Mouse (Mus musculus): ENCODE measurements around the gene Ngdn. TPM values are rescaled to one million over a fixed set of nuclear protein-coding genes. Genes with fewer than 3 reads are reported as not detected.
A peak's percentile ranks its signal among the peaks of the same experiment; 100 is the strongest.

Gene Ngdn
- total and polyA plus RNA-seq, 3 experiments: 75.4 to 111 (median 77.9) TPM

DNA sequence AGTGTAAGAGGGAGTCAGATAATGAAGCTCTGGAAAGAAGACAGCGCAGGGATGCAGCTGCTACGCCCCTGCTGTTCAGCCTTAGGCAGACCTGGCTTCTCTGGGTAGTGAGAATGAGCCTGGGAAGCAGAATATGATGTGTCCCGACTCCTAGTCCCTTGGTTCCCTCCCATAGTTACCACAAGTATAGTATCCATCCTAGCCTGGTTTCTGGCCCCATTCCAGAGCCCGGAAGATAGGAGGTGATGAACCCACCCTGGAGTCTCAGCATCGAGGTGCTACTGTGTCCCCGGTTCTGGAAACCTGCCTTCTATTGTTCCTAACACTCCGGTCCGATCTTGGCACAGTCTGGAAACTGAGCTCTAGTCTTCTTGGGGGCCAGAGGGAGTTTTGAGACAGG lies 6.8 kb upstream of the Ngdn start:
- H3K9ac ChIP-seq (ENCODE audit: insufficient read depth, low read depth): no peak overlapping the region

DNA sequence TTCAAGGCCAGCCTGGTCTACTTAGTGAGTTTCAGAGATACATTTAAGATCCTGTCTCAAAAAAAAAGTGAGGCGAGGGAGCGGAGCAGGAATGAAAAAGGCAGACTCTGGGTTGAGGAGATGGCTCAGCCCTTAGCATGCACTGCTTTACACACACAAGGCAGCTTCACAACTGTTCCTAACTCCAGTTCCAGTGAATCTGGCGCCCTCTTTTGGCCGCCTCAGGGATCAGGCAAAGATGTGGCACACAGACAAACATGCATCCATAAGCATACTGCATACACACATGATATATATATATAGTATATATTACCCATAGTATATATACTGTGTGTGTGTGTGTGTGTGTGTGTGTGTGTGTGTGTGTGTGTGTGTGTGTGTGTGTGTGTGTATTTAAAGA lies 4.1 kb upstream of the Ngdn start:
- H3K4me2 ChIP-seq (ENCODE audit: insufficient read depth, low read depth, poor library complexity, severe bottlenecking): no peak overlapping the region
- dilution Hi-C loops (cut with MboI; ENCODE audit: extremely low pct_ligation_motif_present, extremely low pct_unique_long_range_greater_than_20kb, low sequenced_read_pairs): no loop called here
- peaks cover 6% of the 10 kb centered on the region; the same call in 1 of the 2 replicates for H3K79me2 ChIP-seq (replicated peaks; ENCODE audit: control insufficient read depth, extremely low read depth, insufficient read depth, poor library complexity, severe bottlenecking)
- peaks cover 2% of the 10 kb centered on the region for H3K9me3 ChIP-seq (replicated peaks; ENCODE audit: low read length)
- no peak overlapping the region for H3K27ac ChIP-seq (ENCODE audit: insufficient read depth, low read depth)
- H3K4me1 ChIP-seq (ENCODE audit: control insufficient read depth in 1 of 2, insufficient read depth in 2 of 2): 0 out of 4 replicates have a peak, but pooled peaks cover 0 to 4% of the 10 kb centered on the region in 2 experiments
- H3K9ac ChIP-seq (ENCODE audit: insufficient read depth, low read depth): no peak overlapping the region
- TF ChIP-seq E2F4 (IDR thresholded peaks at IDR 0.05; ENCODE audit: insufficient replicate concordance, low read depth, low read length) (no peak), RAD21 (IDR thresholded peaks at IDR 0.05; ENCODE audit: low read depth, low read length) (peak; percentile 30), CTCF (conservative IDR thresholded peaks at IDR 0.05 in 1 of 2, IDR thresholded peaks at IDR 0.05 in 1 of 2; ENCODE audit: low read depth in 2 of 2, low read length in 2 of 2) (peak; percentile 15 to 49; a peak in 2 of 4 replicates)
- no peak overlapping the region for H3K4me3 ChIP-seq (replicated peaks in 1 of 3; ENCODE audit: low read depth in 2 of 3, low read length in 2 of 3, poor library complexity in 1 of 3)
- H3K36me3 ChIP-seq (replicated peaks in 1 of 2; ENCODE audit: control insufficient read depth in 1 of 2, insufficient read depth in 1 of 2, low read length in 1 of 2): no peaks in the 10 kb centered on the region
- DNase-seq (ENCODE audit: extremely low read depth): peak; percentile 34
- peaks cover 23% of the 10 kb centered on the region for H3K27me3 ChIP-seq (replicated peaks)
- in situ Hi-C loops (cut with MboI; ENCODE audit: low pct_ligation_motif_present, low pct_unique_long_range_greater_than_20kb, low sequenced_read_pairs): loop anchor here (5.0 to 10.0 kb wide), 3 partner anchors 109 to 296 kb away; partner anchors contain the start of gene Cebpe

More for the DNA sequence above, 6.8 kb upstream of the Ngdn start:
- in situ Hi-C loops (cut with MboI; ENCODE audit: low pct_ligation_motif_present, low pct_unique_long_range_greater_than_20kb, low sequenced_read_pairs) (no loop called here), dilution Hi-C loops (cut with MboI; ENCODE audit: extremely low pct_ligation_motif_present, extremely low pct_unique_long_range_greater_than_20kb, low sequenced_read_pairs) (no loop called here)
- no peak overlapping the region for H3K4me2 ChIP-seq (ENCODE audit: insufficient read depth, low read depth, poor library complexity, severe bottlenecking)
- peaks cover 36% of the 10 kb centered on the region for H3K27me3 ChIP-seq (replicated peaks)
- no peak overlapping the region for H3K4me3 ChIP-seq (replicated peaks in 1 of 3; ENCODE audit: low read depth in 2 of 3, low read length in 2 of 3, poor library complexity in 1 of 3)
- H3K36me3 ChIP-seq (replicated peaks in 1 of 2; ENCODE audit: control insufficient read depth in 1 of 2, insufficient read depth in 1 of 2, low read length in 1 of 2): no peaks in the 10 kb centered on the region
- DNase-seq (ENCODE audit: extremely low read depth): no peak
- TF ChIP-seq USF2 (conservative IDR thresholded peaks at IDR 0.05; ENCODE audit: low read depth, low read length) (no peak), GABPA (IDR thresholded peaks at IDR 0.05; ENCODE audit: insufficient replicate concordance, low read depth, low read length) (no peak)
- H3K4me1 ChIP-seq (ENCODE audit: control insufficient read depth in 1 of 2, insufficient read depth in 2 of 2): no peaks in the 10 kb centered on the region
- H3K27ac ChIP-seq (ENCODE audit: insufficient read depth, low read depth): no peak overlapping the region
- no peaks in the 10 kb centered on the region for H3K79me2 ChIP-seq (replicated peaks; ENCODE audit: control insufficient read depth, extremely low read depth, insufficient read depth, poor library complexity, severe bottlenecking)
- H3K9me3 ChIP-seq (replicated peaks; ENCODE audit: low read length): peaks cover 2% of the 10 kb centered on the region

DNA sequence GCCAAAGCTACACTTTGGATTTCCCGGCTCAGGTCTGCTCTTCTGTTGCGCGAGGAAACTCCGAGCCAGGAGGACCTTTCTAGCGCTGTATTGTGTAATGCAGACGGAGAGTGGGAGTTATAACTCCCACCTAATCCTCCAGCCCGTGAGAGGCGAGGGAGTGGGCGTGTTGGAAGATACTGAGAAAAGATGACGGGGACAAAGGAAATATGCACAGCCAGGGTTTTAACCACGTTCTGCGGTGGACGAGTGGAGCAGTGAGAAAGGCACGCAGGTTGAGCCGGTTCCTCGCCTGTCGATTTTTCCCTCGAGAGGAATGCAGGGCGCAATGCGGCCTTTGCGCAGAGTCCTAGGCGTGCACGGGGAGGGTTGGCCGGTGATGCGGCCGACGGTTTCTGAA lies 663 bp upstream of the Ngdn start:
- Histone ChIP-seq H3K27ac (ENCODE audit: insufficient read depth, low read depth) (no peak overlapping the region), H3K27me3 (replicated peaks) (peaks cover under 1% of the 10 kb centered on the region), H3K9me3 (replicated peaks; ENCODE audit: low read length) (peaks cover 2% of the 10 kb centered on the region), H3K9ac (ENCODE audit: insufficient read depth, low read depth) (peak overlapping the region; percentile 77), H3K4me1 (ENCODE audit: control insufficient read depth in 1 of 2, insufficient read depth in 2 of 2) (peaks cover 6 to 16% of the 10 kb centered on the region in 2 experiments; a peak in 3 of 4 replicates), H3K36me3 (replicated peaks in 1 of 2; ENCODE audit: control insufficient read depth in 1 of 2, insufficient read depth in 1 of 2, low read length in 1 of 2) (peaks cover 13 to 27% of the 10 kb centered on the region in 2 experiments), H3K4me2 (ENCODE audit: insufficient read depth, low read depth, poor library complexity, severe bottlenecking) (peak overlapping the region; percentile 64), H3K4me3 (replicated peaks in 1 of 3; ENCODE audit: low read depth in 2 of 3, low read length in 2 of 3, poor library complexity in 1 of 3) (peak overlapping the region; percentile 49 to 78 (median 74)), H3K79me2 (replicated peaks; ENCODE audit: control insufficient read depth, extremely low read depth, insufficient read depth, poor library complexity, severe bottlenecking) (peaks cover 11% of the 10 kb centered on the region)
- in situ Hi-C loops (cut with MboI; ENCODE audit: low pct_ligation_motif_present, low pct_unique_long_range_greater_than_20kb, low sequenced_read_pairs) (loop anchor here (5.0 to 10.0 kb wide), 3 partner anchors 112 to 300 kb away; partner anchors contain the start of gene Cebpe), dilution Hi-C loops (cut with MboI; ENCODE audit: extremely low pct_ligation_motif_present, extremely low pct_unique_long_range_greater_than_20kb, low sequenced_read_pairs) (no loop called here)
- TF ChIP-seq CHD2 (IDR thresholded peaks at IDR 0.05; ENCODE audit: low read length) (no peak), MEF2A (IDR thresholded peaks at IDR 0.05; ENCODE audit: borderline replicate concordance, low read depth, low read length) (peak; percentile 44; the same call in 1 of the 2 replicates), CTCF (conservative IDR thresholded peaks at IDR 0.05 in 1 of 2, IDR thresholded peaks at IDR 0.05 in 1 of 2; ENCODE audit: low read depth in 2 of 2, low read length in 2 of 2) (no peak), MAZ (IDR thresholded peaks at IDR 0.05; ENCODE audit: low read depth, low read length) (0 out of 2 replicates have a peak, but pooled peaks have one; percentile 26), SIN3A (IDR thresholded peaks at IDR 0.05; ENCODE audit: low read length) (peak; percentile 38; the same call in 1 of the 2 replicates), MXI1 (IDR thresholded peaks at IDR 0.05; ENCODE audit: low read depth, low read length) (peak; percentile 50; the same call in 1 of the 2 replicates), RCOR1 (conservative IDR thresholded peaks at IDR 0.05; ENCODE audit: low read depth, low read length) (0 out of 2 replicates have a peak, but pooled peaks have one; percentile 28), TCF12 (IDR thresholded peaks at IDR 0.05; ENCODE audit: low read depth, low read length) (0 out of 2 replicates have a peak, but pooled peaks have one; percentile 25), ETS1 (conservative IDR thresholded peaks at IDR 0.05; ENCODE audit: low read depth, low read length) (no peak)
- DNase-seq (ENCODE audit: extremely low read depth): no peak

Data from CH12.LX (cell line).